Mouse (Mus musculus): Measurements from ENCODE around the gene Vangl1.

GRCm38 (mm10) chr3:102158759-102159422 is 45.6 kb downstream of the Vangl1 start:
- TF ChIP-seq CTCF (IDR thresholded peaks at IDR 0.05; ENCODE audit: borderline replicate concordance, control insufficient read depth, extremely low read depth, insufficient read depth, low read length, poor library complexity) = no peak
- no peak for TF ChIP-seq POLR2A (IDR thresholded peaks at IDR 0.05; ENCODE audit: control insufficient read depth, extremely low read depth, insufficient read depth, low read length, poor library complexity)
